Mouse (Mus musculus) left cerebral cortex, postnatal 4 days (tissue): ENCODE results near the gene Eya2. TPM values are rescaled to one million over a fixed set of nuclear protein-coding genes. Genes with fewer than 3 reads are reported as not detected.
"Not testable (repeated sequence)": the region's sequence is repeated elsewhere in the genome, so short reads cannot be mapped to it uniquely, and the experiment has no call there.

Experiments
- DNase-seq: peaks from one replicate; pipeline ENCODE4 v3.0.0-alpha.2; 2022
- intact Hi-C: fragments of 180-260 bp; cut with DNase I; formaldehyde crosslinking; loops from one replicate; pipeline ENCODE4 v1.15.1; 2025
- total RNA-seq, 2 experiments: library from RNA; stranded (reverse); gene quantifications; 2 replicates each; pipeline ENCODE4 v1.2.3; 2021

Eya2 gene
- total RNA-seq, result 1 to 10 TPM; 7.0 to 7.8 TPM

- intact Hi-C loops, result no loop called here
- DNase-seq, result no peak
These were observed at the start of gene Eya2 for GRCm38 (mm10) chr2:165594907-165595675. Gene Eya2, plus strand, starts transcription at chr2:165595032.

GRCm38 (mm10) chr2:165545687-165546086, 49.1 kb upstream of the Eya2 start:
- intact Hi-C loops, result no loop called here
- DNase-seq, result no peak

GRCm38 (mm10) chr2:165546341-165546740, 48.5 kb upstream of the Eya2 start:
- intact Hi-C loops, result no loop called here
- no peak for DNase-seq

DNA sequence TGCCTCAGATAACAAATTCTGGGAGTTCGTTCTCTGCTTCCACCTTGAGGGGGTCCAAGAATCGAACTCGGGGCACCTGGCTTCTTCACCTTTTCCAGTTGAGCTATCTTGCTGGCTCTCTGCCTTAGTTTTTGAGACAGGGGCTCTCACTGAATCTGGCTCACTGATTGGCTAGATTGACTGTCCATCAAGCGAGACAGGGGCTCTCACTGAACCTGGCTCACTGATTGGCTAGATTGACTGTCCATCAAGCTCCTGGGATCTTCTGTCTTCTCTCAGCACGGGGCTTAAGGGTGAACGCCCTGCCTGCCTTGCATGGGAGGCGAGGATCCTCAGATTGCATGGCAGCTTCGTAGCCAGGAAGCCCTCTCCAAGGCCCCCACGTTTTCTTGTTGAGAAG, 47.4 kb upstream of the Eya2 start:
- intact Hi-C loops, result no loop called here
- DNase-seq, result peak; percentile 73

- DNase-seq, result no peak
- intact Hi-C loops, result no loop called here
These were observed 46.2 kb upstream of the Eya2 start for GRCm38 (mm10) chr2:165548627-165549026.

DNA sequence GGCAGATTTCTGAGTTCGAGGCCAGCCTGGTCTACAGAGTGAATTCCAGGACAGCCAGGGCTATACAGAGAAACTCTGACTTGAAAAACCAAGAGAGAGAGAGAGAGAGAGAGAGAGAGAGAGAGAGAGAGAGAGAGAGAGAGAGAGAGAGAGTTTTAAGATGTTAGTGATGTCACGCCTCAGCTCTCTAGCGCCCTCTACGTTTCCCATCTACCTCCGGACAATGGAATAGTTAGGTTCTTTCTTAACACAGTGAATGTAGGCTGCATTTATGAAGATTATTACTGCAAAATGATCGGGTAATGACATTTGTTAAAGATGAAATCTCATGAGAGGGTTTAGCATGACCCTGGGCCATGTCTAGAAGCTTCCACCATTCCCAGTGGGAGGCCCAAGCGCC, 44.4 kb upstream of the Eya2 start:
- DNase-seq, intact Hi-C loops: not testable (repeated sequence)

GRCm38 (mm10) chr2:165554066-165554465, 40.8 kb upstream of the Eya2 start:
- no peak for DNase-seq
- intact Hi-C loops, result no loop called here

DNA sequence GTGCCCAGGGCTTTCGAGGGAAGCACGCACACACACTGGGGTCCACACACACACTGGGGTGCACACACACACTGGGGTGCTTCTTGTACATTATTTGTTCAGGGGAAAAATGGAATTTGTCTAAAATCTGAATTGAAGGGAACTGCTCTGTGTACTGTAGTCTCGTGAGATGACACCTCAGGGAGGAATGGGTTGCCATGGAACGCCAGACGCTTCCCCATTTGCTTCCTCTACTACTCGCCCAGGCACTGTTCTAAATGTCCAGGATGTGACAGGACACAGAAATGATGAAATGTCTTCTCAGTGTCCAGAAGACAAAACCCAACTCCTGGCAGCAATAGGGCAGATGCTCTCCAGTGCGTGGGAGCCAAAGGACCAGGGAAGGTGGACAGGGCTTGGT, 37.6 kb upstream of the Eya2 start:
- intact Hi-C loops, result no loop called here
- no peak for DNase-seq

DNA sequence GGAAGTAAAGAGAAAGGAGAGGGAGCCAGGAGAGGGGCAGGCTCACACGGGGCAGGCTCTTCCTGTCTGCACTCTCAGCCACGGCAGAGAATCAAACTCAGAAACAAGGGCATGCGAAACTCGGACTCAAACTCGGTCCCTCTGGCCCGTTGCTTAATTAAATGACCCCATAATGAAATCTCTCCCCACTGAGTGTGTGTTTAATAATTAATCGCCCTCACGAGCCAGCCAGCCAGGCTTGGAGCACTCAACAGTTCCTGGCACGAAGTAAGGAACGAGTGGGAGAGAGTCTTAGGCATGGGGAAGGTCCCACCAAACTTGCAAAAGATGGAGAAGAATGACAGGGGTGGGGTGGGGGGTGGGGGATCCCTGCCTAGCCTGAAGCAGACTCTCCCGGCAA, 35.9 kb upstream of the Eya2 start:
- no peak for DNase-seq
- intact Hi-C loops, result no loop called here

- intact Hi-C loops, result no loop called here
- DNase-seq, result no peak
These were observed 35.2 kb upstream of the Eya2 start for GRCm38 (mm10) chr2:165559506-165560235.

DNA sequence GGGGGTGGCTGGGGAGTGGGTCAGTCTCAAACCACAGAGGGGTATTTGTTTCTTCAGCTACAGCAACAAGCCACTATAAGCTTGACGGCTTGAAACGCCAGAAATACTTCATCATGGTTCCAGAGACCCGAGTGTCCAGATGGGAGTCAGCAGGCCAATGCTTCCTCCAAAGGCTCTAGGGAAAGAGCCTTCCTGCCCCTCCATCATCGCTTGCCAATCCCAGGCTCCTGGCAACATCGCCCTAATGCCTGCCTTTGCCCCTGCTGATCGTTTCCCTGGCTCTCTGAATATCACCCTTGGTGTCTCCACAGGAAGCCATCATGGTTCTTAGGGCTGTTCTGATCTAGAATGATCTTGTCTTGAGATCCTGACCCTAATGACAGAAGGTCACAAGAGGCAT, 33.0 kb upstream of the Eya2 start:
- DNase-seq, result no peak
- intact Hi-C loops, result no loop called here

DNA sequence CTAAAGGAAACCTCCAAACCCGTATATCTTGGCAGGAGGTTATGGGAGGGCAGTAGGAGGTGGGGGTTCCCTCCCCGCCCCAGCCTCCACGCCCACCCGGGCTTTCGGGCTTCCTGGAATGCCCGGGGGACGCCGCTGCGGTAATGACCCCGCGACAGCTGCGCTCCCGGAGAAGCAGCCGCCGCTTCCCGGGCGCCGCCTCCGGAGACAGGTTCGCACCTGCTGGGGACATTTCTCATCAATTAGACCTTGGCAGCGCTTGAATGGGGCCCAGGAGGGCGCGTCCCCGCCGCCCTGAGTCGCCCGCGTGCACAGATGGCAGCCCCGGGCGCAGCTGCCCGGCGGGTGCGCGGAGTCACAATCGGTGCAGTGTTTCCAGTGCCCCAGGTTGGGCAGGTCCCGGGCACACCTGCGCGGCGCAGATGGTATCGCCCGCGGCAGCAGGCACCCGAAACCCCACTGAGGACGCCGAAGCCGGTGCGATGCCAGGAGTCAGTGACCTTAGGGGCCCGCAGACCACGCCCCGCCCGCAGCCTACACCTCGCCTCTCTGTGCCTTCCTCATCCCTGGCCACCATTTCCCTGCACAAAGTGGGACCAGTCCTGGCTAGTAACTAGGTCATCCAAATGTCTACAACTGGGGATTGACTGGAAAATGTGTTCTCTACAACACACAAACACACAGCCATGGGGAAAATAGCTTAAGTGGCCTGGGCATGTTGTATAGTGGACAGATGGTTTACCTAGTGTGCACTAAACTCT, 31.4 kb upstream of the Eya2 start:
- DNase-seq, result peak; percentile 79
- intact Hi-C loops, result no loop called here

DNA sequence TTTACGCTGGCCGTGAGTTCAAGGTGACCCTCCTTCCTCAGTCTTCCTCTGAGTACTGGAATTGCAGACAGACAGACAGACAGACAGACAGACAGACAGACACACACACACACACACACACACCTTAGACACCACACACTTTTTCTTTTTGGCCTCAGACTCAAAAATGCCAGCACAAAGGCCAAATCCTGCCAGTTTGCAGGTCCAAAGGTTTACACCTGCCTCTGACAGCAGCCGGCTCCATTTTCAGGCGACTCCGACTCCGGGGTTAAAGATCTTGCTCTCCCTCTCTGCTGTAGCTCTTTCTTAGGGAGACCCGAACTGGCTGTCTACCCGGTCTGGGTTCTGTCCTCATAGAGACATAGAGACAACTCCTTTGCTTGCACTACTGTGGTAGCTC, 30.7 kb upstream of the Eya2 start:
- intact Hi-C loops, result no loop called here
- no peak for DNase-seq

DNA sequence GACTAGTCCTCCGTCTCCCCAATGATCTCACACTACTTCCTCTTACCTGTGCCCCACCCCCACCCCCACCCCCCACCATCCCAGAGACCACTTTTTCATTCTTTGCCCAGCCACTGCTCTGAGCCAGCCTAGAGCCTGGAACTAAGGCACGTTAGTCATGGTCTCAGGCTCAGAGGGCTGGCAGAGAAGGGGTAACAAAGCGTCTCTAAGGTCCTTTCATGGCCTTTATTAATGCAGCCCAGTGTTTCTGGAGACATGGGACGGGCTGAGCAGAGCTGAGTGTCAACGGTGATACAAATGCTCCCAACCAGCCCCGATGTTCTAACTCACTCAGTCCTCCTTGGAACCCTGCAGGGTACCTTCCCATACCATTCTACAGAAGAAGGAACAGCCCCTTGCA, 30.2 kb upstream of the Eya2 start:
- DNase-seq, result no peak
- intact Hi-C loops, result no loop called here

GRCm38 (mm10) chr2:165566898-165567297, 27.9 kb upstream of the Eya2 start:
- no peak for DNase-seq
- intact Hi-C loops, result no loop called here

GRCm38 (mm10) chr2:165567820-165568219, 27.0 kb upstream of the Eya2 start:
- DNase-seq, result no peak
- intact Hi-C loops, result no loop called here

GRCm38 (mm10) chr2:165568911-165569310, 25.9 kb upstream of the Eya2 start:
- intact Hi-C loops, result no loop called here
- DNase-seq, result no peak

GRCm38 (mm10) chr2:165571216-165571778, 23.5 kb upstream of the Eya2 start:
- intact Hi-C loops, result no loop called here
- DNase-seq, result no peak

GRCm38 (mm10) chr2:165583044-165583443, 11.8 kb upstream of the Eya2 start:
- DNase-seq, result no peak
- intact Hi-C loops, result no loop called here

DNA sequence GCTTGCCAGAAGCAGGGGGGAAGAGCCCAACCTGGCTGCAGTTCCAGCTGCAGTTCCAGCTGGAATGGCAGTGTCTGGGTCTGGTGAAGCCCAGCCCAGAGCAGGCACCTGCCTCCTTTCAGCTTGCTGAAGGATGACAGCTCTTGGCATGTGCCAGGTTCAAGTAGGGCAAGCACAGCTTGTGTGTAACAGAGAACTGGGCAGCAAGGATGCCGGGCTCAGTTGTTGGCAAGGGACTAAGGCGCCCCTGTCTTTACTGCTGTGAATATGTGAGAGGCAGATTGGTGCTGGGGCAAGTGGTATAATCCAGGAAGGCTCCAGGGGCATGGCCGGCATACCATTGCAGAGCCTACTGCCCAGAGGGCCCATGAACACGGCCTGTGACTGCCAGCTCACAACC, 11.3 kb upstream of the Eya2 start:
- peak; percentile 56 for DNase-seq
- intact Hi-C loops, result no loop called here

DNA sequence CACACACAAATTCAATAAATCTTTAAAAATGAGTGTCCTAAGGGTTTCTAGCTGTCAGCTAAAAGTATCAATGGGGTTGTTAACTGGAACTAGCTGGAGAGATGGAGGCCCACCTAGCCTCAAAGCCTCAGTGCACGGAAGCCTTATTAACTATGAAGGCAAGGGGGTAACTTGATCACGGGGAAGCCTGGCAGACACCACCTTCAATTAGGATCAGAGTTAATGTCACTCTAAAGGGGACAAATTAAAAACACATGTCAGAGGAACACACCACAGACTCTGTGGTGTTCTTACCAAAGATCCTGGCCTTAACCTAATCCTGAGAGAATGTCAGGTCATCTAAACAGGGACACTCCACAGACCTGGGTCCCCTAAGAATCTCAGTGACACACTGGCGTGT, 10.3 kb upstream of the Eya2 start:
- intact Hi-C loops, result no loop called here

More for the DNA sequence above, 10.3 kb upstream of the Eya2 start:
- DNase-seq, result no peak
